Mouse (Mus musculus) fat pad, adult 2 months (tissue): ENCODE results near the gene Olfr1406.
"Not testable (repeated sequence)": the region's sequence is repeated elsewhere in the genome, so short reads cannot be mapped to it uniquely, and the experiment has no call there.

Experiments
- DNase-seq: peaks from one replicate; pipeline ENCODE4 v3.0.0-alpha.2; 2011; ENCODE audit warnings: low read depth, low spot score; ENCODE audit errors: extremely low read depth

The Olfr1406 gene

GRCm38 (mm10) chr1:173190540-173190939 lies at the start of gene Olfr1406:
Gene Olfr1406 (minus strand): TSS chr1:173190640.
- no peak for DNase-seq

- DNase-seq, result not testable (repeated sequence)
Observed at GRCm38 (mm10) chr1:173237004-173237403, 46.6 kb upstream of the Olfr1406 start.

- DNase-seq, result no peak
Observed at GRCm38 (mm10) chr1:173227081-173227480, 36.6 kb upstream of the Olfr1406 start, which contains the start of gene Fcer1a. Gene Fcer1a (minus strand): TSS chr1:173227214.

GRCm38 (mm10) chr1:173216481-173216880 lies 26.0 kb upstream of the Olfr1406 start:
- DNase-seq, result no peak

DNA sequence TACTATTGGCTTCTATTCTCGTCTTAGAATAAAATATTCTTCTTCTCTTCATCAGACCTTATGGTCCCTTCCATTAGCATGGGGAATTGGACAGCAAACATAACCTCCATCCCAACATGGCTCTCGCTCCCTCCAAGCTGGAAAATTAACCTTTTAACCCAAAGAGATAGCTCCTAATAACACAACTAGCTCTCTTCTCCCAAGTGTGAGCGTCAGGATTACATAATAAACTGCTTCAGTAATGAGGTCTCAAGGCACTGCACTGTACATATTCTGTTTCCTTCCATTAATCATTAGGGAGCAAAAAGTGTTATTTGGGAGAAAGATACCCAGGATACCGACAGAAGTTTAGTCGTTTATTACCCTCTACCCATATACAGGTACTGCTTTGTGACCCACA lies 21.7 kb upstream of the Olfr1406 start, which contains the start of gene Olfr1404:
Gene Olfr1404, plus strand, starts transcription at position 301 of the 400 bp plus-strand sequence.
- no peak for DNase-seq

DNA sequence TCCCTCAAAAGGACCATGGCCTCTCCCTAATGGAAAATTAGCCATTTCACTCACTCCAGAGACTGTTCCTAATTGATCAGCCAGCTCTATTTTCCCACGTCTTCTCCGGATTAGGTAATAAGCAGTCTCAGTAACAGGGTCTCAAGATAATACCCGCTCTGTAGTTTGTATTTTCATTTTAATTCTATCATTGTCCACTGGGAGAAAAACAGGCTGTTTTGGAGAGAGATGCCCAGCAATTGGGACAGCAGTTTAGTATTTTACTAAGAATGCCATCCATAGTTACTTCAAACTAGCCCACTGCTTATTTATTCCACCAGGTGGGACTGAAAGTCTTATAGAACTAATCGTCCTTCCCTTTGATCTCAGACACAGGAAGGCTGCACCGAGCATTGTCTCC lies 7.1 kb upstream of the Olfr1406 start, which contains the start of gene Olfr218:
Gene Olfr218, plus strand, starts transcription at position 301 of the 400 bp plus-strand sequence.
- no peak for DNase-seq

- DNase-seq, result no peak
Observed at GRCm38 (mm10) chr1:173196359-173196758, 5.9 kb upstream of the Olfr1406 start.

GRCm38 (mm10) chr1:173192059-173192458 lies 1.6 kb upstream of the Olfr1406 start:
- DNase-seq, result no peak

DNA sequence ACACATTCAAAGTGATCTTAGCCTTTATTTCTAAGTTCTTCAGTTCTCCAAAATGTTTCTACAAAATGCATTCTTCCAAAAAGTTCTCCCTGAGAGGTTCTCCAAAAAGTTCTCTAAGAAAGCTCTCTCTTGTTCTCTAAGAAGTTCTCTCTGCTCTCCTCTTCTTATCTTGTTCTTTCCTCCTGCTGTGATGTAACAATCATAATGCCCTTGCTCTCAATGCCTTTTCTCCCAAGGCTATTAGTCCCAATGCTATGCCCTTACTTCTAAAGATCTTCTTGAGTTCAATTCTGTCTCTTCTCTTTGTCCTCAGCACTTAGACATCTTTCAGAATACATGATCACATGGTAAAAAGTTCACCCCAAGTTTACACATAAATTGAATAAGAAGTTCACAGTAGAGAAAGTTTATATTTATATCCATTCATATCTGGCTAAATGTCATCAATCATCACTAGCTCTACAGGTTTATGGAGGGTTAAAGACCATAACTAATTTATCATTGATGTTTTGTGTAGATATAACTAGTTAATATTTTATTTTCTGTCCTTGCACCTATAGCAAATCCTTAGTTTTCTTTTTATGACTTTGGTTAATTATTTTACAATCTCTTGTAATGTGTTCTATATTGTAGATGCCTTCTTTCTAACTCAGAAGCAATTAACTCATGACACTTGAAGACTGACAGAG lies 16.1 kb downstream of the Olfr1406 start:
- no peak for DNase-seq

GRCm38 (mm10) chr1:173137274-173137673 lies 53.2 kb downstream of the Olfr1406 start, which contains the start of gene Olfr1408:
Gene Olfr1408 (minus strand): TSS chr1:173137374.
- DNase-seq, result no peak
